Mouse (Mus musculus) spleen, adult 2 months (tissue): ENCODE measurements at regions not wholly inside any gene's neighbourhood (a gene's known extent, or its start where the extent isn't known, plus 50 kb on each side); places are given as distances from the start of the nearest gene placed in this dataset.

ENCODE experiments used
- CTCF ChIP-seq: fragments of 200-500 bp; IDR thresholded peaks from 2 replicates; pipeline ENCODE4 v1.5.1; 2011; ENCODE audit warnings: mild to moderate bottlenecking, inconsistent platforms; ENCODE audit not compliant: insufficient read depth, insufficient read length, insufficient replicate concordance; ENCODE audit errors: extremely low read depth
- POLR2A ChIP-seq: fragments of 200-500 bp; IDR thresholded peaks from 2 replicates; pipeline ENCODE4 v1.6.1; 2011; ENCODE audit warnings: low read depth, low read length, inconsistent platforms

- no peak for TF ChIP-seq POLR2A
- no peak for TF ChIP-seq CTCF
Observed at GRCm38 (mm10) chr13:16619755-16620154, 608.1 kb downstream of the Inhba start.
